Mouse (Mus musculus) 3134 (cell line): ENCODE data around the gene Olfr32.
"Not testable (repeated sequence)": the region's sequence is repeated elsewhere in the genome, so short reads cannot be mapped to it uniquely, and the experiment has no call there.

Experiments used
- DNase-seq: peaks from one replicate; pipeline ENCODE4 v3.0.0-alpha.2; 2011; ENCODE audit warnings: low spot score; ENCODE audit not compliant: insufficient read length; ENCODE audit errors: extremely low read depth

The Olfr32 gene

GRCm38 (mm10) chr2:90142196-90142595, at the start of gene Olfr32:
Olfr32 (minus strand) TSS chr2:90142296.
- no peak for DNase-seq

- DNase-seq, result not testable (repeated sequence)
Observed at GRCm38 (mm10) chr2:90187082-90187481, 45.0 kb upstream of the Olfr32 start.

- not testable (repeated sequence) for DNase-seq
Observed at GRCm38 (mm10) chr2:90186082-90186481, 44.0 kb upstream of the Olfr32 start.

GRCm38 (mm10) chr2:90153916-90154315, 11.8 kb upstream of the Olfr32 start:
- no peak for DNase-seq

GRCm38 (mm10) chr2:90152991-90153390, 10.9 kb upstream of the Olfr32 start, which contains the start of gene Olfr1270:
Olfr1270 (minus strand) TSS chr2:90153091.
- DNase-seq, result no peak

- DNase-seq, result no peak
Observed at GRCm38 (mm10) chr2:90121312-90121711, 20.8 kb downstream of the Olfr32 start, which contains the start of gene Olfr1269. Olfr1269 (minus strand) TSS chr2:90121412.
